Mouse (Mus musculus) kidney, adult 2 months (tissue): Measurements from ENCODE around the gene Nhej1. TPM values are rescaled to one million over a fixed set of nuclear protein-coding genes. Genes with fewer than 3 reads are reported as not detected.

Experiments
- DNase-seq: peaks from one replicate; pipeline ENCODE4 v3.0.0; 2021
- H3K27ac ChIP-seq: fragments of 200-500 bp; 2 replicates; pipeline ENCODE4 v1.5.1; 2012; ENCODE audit warnings: low read depth, low read length, control low read depth, inconsistent platforms; ENCODE audit not compliant: insufficient read depth
- H3K27me3 ChIP-seq: fragments of 200-500 bp; replicated peaks from 2 replicates; pipeline ENCODE4 v1.6.1; 2012; ENCODE audit warnings: mild to moderate bottlenecking, moderate library complexity, low read length, inconsistent platforms; ENCODE audit not compliant: control insufficient read depth, insufficient read depth
- H3K36me3 ChIP-seq: fragments of 200-500 bp; 2 replicates; pipeline ENCODE4 v1.6.1; 2012; ENCODE audit warnings: mild to moderate bottlenecking, moderate library complexity, low read length, inconsistent platforms; ENCODE audit not compliant: control insufficient read depth, insufficient read depth
- H3K4me1 ChIP-seq: fragments of 200-500 bp; 2 replicates; pipeline ENCODE4 v1.6.1; 2011; ENCODE audit warnings: low read length; ENCODE audit not compliant: control insufficient read depth, insufficient read depth
- H3K4me3 ChIP-seq: fragments of 200-500 bp; 2 replicates; pipeline ENCODE4 v1.5.1; 2011; ENCODE audit warnings: mild to moderate bottlenecking, low read depth, low read length, control low read depth; ENCODE audit not compliant: insufficient read depth
- CTCF ChIP-seq: fragments of 200-500 bp; conservative IDR thresholded peaks from 2 replicates; pipeline ENCODE4 v1.5.1; 2011; ENCODE audit warnings: low read depth, mild to moderate bottlenecking, control low read depth, low read length, moderate library complexity, mixed read lengths; ENCODE audit not compliant: insufficient read depth, insufficient read length
- POLR2A ChIP-seq: fragments of 200-500 bp; IDR thresholded peaks from one replicate; pipeline ENCODE4 v1.6.1; 2011; ENCODE audit warnings: low read depth, low read length, control low read depth
- WGBS: fragments of 180-500 bp; shearing (Covaris S2); methylation state at CpG from one replicate; pipeline ENCODE4 v1.1.7; 2018; 5-methylcytosine and 5-hydroxymethylcytosine counted together
- polyA plus RNA-seq: library from polyadenylated mRNA; depleted of rRNA; stranded (reverse); fragments of >200 nt; gene quantifications from 2 replicates; pipeline ENCODE4 v1.2.3, GENCODE M21; 2012

Nhej1 gene
- polyA plus RNA-seq, 1 experiment: 4.2 TPM

GRCm38 (mm10) chr1:74949666-74950050 is 175.3 kb downstream of the Nhej1 start:
- H3K36me3 ChIP-seq: no peaks in the 10 kb centered on the region
- H3K27me3 ChIP-seq: peaks cover 2% of the 10 kb centered on the region; the same call in 1 of the 2 replicates
- WGBS: 2% methylated on average over 24 of the region's 24 CpGs
- no peak for TF ChIP-seq POLR2A
- TF ChIP-seq CTCF: no peak
- H3K4me1 ChIP-seq: peaks cover 20% of the 10 kb centered on the region
- peak overlapping the region; percentile 59 for H3K4me3 ChIP-seq
- H3K27ac ChIP-seq: peak overlapping the region; percentile 94
- peak; percentile 94 for DNase-seq

- Histone ChIP-seq H3K4me3 (peak overlapping the region; percentile 55), H3K27me3 (peaks cover 2% of the 10 kb centered on the region; the same call in 1 of the 2 replicates), H3K27ac (peak overlapping the region; percentile 93), H3K4me1 (peaks cover 20% of the 10 kb centered on the region), H3K36me3 (no peaks in the 10 kb centered on the region)
- TF ChIP-seq CTCF (peak; percentile 88), POLR2A (no peak)
- 7% methylated on average over 20 of the region's 20 CpGs for WGBS
- peak; percentile 84 for DNase-seq
Measured at GRCm38 (mm10) chr1:74948784-74949665, 176.0 kb downstream of the Nhej1 start.

GRCm38 (mm10) chr1:74947986-74948670 is 176.9 kb downstream of the Nhej1 start:
- peak; percentile 54 for DNase-seq
- 13% methylated on average over 40 of the region's 41 CpGs for WGBS
- peak overlapping the region; percentile 40 for H3K4me3 ChIP-seq

GRCm38 (mm10) chr1:74941651-74942360 is 183.2 kb downstream of the Nhej1 start:
- DNase-seq: no peak
- TF ChIP-seq CTCF (no peak), POLR2A (no peak)
- H3K4me1 ChIP-seq: peaks cover 5% of the 10 kb centered on the region; the same call in 1 of the 2 replicates
- no peak overlapping the region for H3K27ac ChIP-seq
- no peaks in the 10 kb centered on the region for H3K27me3 ChIP-seq
- 60% methylated on average over 12 of the region's 12 CpGs for WGBS
- H3K4me3 ChIP-seq: no peak overlapping the region
- H3K36me3 ChIP-seq: no peaks in the 10 kb centered on the region

More at GRCm38 (mm10) chr1:74947986-74948670, 176.9 kb downstream of the Nhej1 start:
- TF ChIP-seq CTCF (no peak), POLR2A (no peak)
- Histone ChIP-seq H3K27ac (no peak overlapping the region), H3K4me1 (peaks cover 20% of the 10 kb centered on the region), H3K27me3 (peaks cover 2% of the 10 kb centered on the region; the same call in 1 of the 2 replicates), H3K36me3 (no peaks in the 10 kb centered on the region)

GRCm38 (mm10) chr1:74939762-74940161 is 185.2 kb downstream of the Nhej1 start:
- Histone ChIP-seq H3K27me3 (peaks cover 2% of the 10 kb centered on the region; the same call in 1 of the 2 replicates), H3K36me3 (no peaks in the 10 kb centered on the region), H3K4me1 (peaks cover 5% of the 10 kb centered on the region; the same call in 1 of the 2 replicates), H3K4me3 (no peak overlapping the region), H3K27ac (no peak overlapping the region)
- peak; percentile 25 for DNase-seq
- WGBS: 0% methylated on average over 3 of the region's 3 CpGs
- TF ChIP-seq CTCF (no peak), POLR2A (no peak)

- peaks cover 2% of the 10 kb centered on the region; the same call in 1 of the 2 replicates for H3K27me3 ChIP-seq
Measured at GRCm38 (mm10) chr1:74936221-74936830, 188.7 kb downstream of the Nhej1 start.

More at GRCm38 (mm10) chr1:74936221-74936830, 188.7 kb downstream of the Nhej1 start:
- Histone ChIP-seq H3K27ac (peak overlapping the region; percentile 90), H3K4me1 (peaks cover 5% of the 10 kb centered on the region; the same call in 1 of the 2 replicates), H3K36me3 (no peaks in the 10 kb centered on the region), H3K4me3 (no peak overlapping the region)
- 29% methylated on average over 12 of the region's 12 CpGs for WGBS
- peak; percentile 93 for DNase-seq
- no peak for TF ChIP-seq POLR2A
- no peak for TF ChIP-seq CTCF
